Mouse (Mus musculus): ENCODE data around the gene Atp6v1g1.

Gene Atp6v1g1

DNA sequence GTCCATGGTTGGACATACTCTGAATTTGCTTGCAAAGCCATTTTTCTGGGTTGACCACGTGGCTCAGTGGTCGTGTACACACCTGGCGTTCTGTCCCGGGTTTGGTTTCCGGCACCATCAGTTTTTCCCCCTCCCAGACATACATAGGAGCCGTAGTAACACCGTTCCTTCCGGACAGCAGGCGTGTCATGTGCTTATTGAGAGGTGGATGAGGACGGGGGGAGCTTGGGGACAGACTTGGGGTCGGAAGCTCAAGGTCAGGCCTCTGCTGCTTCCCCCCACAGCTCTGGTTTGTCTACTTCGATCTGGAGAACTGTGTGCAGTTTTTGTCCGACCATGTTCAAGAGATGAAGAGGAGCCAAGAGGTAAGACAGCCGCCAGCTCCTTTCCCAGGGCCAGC lies 35.1 kb downstream of the Atp6v1g1 start:
- DNase-seq (ENCODE audit: extremely low read depth, low read depth, low spot score): no peak

DNA sequence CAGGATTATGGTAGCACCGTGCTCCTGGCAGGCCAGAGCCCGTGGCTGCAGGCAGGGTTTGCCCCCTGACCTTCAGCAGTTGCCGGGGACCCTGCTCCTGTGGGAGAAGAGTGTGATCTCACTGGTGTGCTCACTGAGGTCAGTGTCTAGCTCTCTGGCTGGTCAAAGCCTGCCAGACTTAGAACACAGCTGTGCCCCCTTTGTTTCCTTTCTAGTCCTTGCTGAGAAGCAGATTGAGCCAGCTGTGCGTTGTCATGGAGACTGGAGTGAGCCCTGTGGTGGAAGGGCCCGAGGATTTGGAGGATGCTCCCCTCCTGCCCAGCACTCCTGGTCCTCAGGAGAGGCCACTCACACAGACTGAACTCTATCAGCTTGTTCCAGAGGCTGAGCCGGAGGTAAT lies 35.5 kb downstream of the Atp6v1g1 start:
- no peak for DNase-seq (ENCODE audit: extremely low read depth, low read depth, low spot score)

DNA sequence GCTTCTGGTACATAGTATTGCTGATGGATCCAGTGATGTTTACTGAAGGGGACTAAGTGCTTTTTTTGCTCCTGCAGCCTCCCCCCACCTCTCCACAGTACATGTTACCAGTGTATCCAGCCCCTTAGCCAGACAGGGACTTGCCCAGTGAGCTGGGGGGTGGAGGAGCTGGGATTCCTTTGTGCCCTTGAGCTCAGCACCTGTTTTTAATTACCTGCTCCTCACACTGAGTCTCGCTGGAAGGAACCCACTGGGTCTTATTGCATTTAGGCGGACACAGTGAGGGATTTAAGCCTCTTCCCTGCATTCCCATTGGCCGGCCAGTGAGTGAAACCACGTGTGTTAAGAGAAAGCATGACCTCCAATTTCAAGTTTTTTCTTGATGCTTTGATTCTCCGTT lies 38.0 kb downstream of the Atp6v1g1 start:
- DNase-seq (ENCODE audit: extremely low read depth, low read depth, low spot score): no peak

DNA sequence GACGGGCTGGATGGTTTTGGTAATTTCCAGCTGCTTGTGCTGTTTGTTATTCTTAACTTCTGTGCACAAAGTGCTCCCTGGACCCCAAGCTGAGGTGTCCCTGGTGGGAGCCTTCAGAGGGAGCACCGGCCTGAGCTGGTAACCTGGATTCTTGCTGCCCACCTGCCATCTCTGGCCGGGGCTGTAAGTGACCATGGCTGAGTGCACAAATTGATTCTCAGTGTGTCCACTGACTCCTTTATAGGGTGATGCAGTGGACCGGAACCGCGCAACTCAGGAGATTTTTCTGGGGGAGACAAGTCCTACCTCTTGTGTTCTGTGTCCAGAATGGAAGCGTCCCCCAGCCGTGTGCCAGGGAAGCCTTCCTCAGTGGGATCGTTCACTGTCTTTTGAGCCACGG lies 40.6 kb downstream of the Atp6v1g1 start:
- no peak for DNase-seq (ENCODE audit: extremely low read depth, low read depth, low spot score)

DNA sequence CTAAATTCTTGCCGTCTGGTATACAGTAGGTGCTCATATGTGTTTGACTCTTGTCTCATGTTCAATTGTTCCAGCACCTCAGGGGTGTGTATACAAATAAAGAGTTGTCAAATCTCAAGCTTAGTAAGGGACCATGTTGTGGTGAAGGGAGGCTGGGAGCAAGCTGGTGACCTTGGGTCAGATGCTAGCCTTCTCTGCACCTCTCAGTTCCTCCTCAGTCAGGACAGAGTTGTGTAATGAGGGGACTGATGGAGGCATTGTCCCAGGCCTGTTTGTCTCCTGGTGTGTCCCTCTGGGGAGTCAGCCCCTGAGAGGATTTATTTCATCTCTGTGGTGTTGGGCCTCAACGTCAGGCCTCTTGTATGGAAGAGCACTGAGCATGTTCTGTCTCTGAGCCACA lies 41.7 kb downstream of the Atp6v1g1 start:
- no peak for DNase-seq (ENCODE audit: extremely low read depth, low read depth, low spot score)

DNA sequence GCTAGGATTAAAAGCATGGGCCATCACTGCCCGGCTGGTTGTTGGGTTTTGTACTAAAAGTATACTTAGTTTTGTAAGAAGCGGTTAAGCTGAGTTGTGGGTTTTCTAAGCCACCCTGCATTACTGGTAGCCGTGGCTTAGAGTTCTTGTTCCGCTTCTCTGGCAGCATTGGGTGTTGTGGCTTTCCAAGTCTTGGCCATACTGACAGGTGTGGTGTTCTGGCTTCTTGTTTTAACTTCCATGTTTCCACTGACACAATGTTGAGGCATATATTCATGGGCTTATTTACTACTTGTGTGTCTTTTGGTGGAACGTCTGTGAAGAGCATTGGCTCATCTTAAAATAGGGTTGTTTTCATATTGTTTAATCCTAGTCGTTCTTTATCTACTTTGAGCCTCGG lies 45.4 kb downstream of the Atp6v1g1 start:
- no peak for DNase-seq (ENCODE audit: extremely low read depth, low read depth, low spot score)

DNA sequence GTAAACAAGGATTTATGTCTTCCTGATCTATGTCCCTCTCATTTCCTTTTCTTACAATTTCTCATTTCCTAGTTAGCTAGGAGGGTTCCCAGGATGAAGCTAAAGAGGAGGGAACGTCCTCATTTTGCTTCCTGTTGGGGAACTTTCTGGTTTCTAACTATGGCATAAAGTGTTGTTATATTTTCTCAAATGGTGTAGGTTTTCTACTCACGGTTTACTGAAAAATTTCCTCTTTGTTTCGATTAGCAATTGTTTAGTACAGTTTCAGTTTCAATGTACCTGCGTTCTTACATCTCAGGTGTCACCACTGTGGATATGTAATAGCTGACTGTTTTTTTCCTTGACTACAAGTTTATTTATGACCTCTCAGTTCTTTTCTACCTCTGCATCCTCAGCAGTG lies 46.0 kb downstream of the Atp6v1g1 start:
- DNase-seq (ENCODE audit: extremely low read depth, low read depth, low spot score): no peak

DNA sequence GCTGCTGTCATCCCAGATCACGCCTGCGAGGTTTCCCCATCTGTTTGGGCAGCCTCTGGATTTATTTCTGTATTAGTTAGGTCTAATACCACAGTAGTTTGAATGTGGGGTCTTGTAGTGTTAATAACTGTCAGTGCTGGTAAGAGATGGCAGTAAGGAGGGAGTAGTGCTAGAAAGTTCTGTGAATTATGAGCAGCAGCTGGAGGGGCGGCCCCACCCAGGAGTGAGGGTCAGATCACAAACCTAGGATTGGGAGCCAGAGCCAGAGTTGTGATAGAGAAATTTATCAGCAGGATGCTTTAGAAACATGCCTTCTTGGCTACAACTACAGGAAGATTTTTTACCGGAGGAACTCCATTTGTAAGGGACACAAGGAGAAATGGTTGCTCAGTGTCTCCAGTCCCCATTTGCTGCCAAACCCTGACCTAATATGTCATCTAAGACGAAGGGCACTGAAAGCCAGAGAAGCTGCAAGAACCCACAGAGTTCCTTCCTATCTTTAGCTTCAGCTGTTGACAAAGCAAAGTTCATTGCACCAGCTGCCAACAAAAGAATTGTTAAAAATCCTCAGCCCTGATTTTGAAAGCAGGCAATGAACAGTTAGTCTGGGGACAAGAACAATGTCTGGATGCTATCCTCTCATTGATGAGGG lies 50.0 kb downstream of the Atp6v1g1 start:
- DNase-seq (ENCODE audit: extremely low read depth, low read depth, low spot score): no peak

DNA sequence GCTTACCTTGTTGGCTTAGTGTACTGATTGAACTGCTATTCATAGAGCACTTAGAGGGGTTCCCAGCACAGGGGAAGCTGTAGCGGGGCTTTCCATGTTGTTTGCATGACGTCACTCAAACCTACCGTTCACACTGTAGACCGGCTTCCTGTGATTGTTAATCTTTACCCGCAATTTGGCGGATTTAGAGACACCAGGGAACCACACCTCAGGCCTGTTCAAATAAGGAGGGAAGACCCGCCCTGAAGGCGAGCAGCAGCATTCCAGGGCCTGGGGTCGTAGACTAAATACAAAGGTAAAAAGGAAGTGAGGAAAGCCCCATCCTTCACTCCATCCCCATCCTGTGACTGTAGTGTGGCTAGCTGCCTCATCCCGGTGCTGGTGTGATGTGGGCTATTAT lies 50.7 kb downstream of the Atp6v1g1 start:
- DNase-seq (ENCODE audit: extremely low read depth, low read depth, low spot score): no peak

DNA sequence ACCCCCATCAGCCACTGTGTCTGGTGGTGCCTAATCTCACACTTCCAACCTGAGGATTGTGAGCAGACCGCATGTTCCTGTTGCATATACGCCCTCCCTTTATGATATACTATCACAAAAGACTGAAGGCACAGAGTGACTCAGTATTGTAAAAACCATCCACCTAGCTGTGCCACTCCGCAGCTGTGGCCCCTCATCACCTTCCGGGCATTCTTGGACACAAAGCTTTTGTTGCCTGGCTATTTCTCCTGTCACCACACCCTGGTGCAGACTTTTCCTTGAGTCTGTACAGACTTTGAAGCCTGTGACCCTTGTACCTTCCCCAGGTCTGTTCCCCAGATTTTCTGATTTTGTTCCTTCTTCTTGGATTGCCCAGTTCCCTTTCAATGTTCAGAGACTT lies 51.4 kb downstream of the Atp6v1g1 start:
- no peak for DNase-seq (ENCODE audit: extremely low read depth, low read depth, low spot score)
